Comparison of ENCODE assay signal across 9 mouse cellular contexts in the genomic region with DNA sequence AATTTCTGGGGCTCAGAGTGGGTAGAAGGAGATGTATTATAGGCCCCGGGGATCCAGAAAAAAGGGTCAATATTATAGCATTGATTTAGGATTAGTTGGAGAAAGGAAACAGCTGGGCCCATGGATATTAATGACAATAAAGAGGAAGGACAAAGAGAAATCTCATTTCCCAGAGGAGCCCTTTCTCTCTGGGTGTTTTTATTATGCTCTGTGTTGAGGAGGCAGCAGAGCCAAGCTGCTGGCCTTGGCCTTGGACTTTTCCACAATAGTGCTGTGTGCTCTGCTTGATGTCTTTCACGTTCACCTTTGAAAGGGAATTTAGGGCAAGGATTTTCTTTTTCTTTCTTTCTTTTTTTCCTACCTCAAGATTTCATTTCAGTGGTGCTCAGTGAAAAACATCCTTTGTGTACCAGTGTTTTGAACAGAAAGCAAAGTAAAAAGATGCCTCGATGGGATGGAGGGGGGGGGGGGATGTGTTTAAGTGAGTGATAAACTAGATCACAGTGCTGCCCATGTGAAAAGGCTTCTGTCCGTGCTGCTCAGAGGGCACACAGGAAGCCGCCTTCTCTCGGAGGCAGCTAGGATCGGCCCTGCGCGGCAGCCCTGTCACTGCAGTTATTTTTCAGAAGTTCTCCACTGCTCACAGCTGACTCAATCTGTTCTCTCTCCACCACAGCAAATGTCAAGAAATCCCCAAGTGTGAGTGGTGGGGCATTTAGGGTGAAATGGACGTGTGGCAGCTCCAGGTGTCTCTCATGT.
DNase-seq lines count a peak whose midpoint lies in the region; ATAC-seq and TF ChIP-seq lines count a peak whose summit lies in the region.
"Had no signal": no experiment of that assay in that cellular context is flagged by ENCODE, and none has a peak within 500 bp of the region (broad histone marks: within the 10 kb centered on the region; RNA-seq: fewer than 3 reads in every experiment).

No protein-coding gene starts in this region.

- H3K36me3 ChIP-seq in forebrain, embryonic 11.5 days (ENCODE audit: control insufficient read depth, insufficient read depth, low read length): no peaks in the 10 kb centered on the region
- peaks cover 3% of the 10 kb centered on the region; the same call in 1 of the 2 replicates for H3K36me3 ChIP-seq in limb, embryonic 14.5 days (ENCODE audit: control insufficient read depth, insufficient read depth, low read length)

- H3K9me3 ChIP-seq in forebrain, embryonic 11.5 days (ENCODE audit: control insufficient read depth, low read length): no peaks in the 10 kb centered on the region
- H3K9me3 ChIP-seq in limb, embryonic 14.5 days (ENCODE audit: control insufficient read depth, low read length): no peaks in the 10 kb centered on the region

- H3K4me3 ChIP-seq in forebrain, embryonic 11.5 days (ENCODE audit: low read depth, low read length): no peak overlapping the region
- no peak overlapping the region for H3K4me3 ChIP-seq in limb, embryonic 14.5 days (replicated peaks; ENCODE audit: low read length)

- H3K9ac ChIP-seq in forebrain, embryonic 11.5 days (ENCODE audit: low read length): no peak overlapping the region; the same call in 1 of the 2 replicates
- H3K9ac ChIP-seq in limb, embryonic 14.5 days (ENCODE audit: low read depth, low read length, severe bottlenecking): no peak overlapping the region

- intact Hi-C loops in gastrocnemius, postnatal 14 days (cut with DNase I; ENCODE audit: low total_unique reads): no loop called here

- WGBS in forebrain, embryonic 11.5 days: 25% methylated on average over 10 of the region's 10 CpGs
- WGBS in limb, embryonic 14.5 days: 50% methylated on average over 10 of the region's 10 CpGs

- peak; percentile 91 for ATAC-seq in forebrain, embryonic 11.5 days (replicated peaks; ENCODE audit: low FRiP score)
- ATAC-seq in limb, embryonic 14.5 days (ENCODE audit: low FRiP score, low read depth): no peak
- ATAC-seq in erythroid progenitor cell, adult 5-6 weeks (replicated peaks; ENCODE audit: low FRiP score, poor library complexity, severe bottlenecking): no peak
- ATAC-seq: lung, postnatal 0 days had no signal

- no peak overlapping the region for H3K4me2 ChIP-seq in forebrain, embryonic 11.5 days (ENCODE audit: low read depth, low read length, severe bottlenecking)
- no peak overlapping the region for H3K4me2 ChIP-seq in limb, embryonic 14.5 days (replicated peaks; ENCODE audit: low read depth, low read length, severe bottlenecking)

- H3K27me3 ChIP-seq in forebrain, embryonic 11.5 days (ENCODE audit: control insufficient read depth, insufficient read depth, low read length): no peaks in the 10 kb centered on the region
- no peaks in the 10 kb centered on the region for H3K27me3 ChIP-seq in limb, embryonic 14.5 days (ENCODE audit: control insufficient read depth, insufficient read depth, low read length)

- H3K4me1 ChIP-seq in forebrain, embryonic 11.5 days (replicated peaks; ENCODE audit: control insufficient read depth, insufficient read depth, low read length): no peaks in the 10 kb centered on the region
- peaks cover 8% of the 10 kb centered on the region for H3K4me1 ChIP-seq in limb, embryonic 14.5 days (ENCODE audit: control insufficient read depth, insufficient read depth, low read length)

- DNase-seq in ovary, adult 18-20 months (ENCODE audit: low spot score): peak; percentile 58
- DNase-seq in ovary, postnatal 14 days (ENCODE audit: low spot score): no peak
- peak; percentile 51 for DNase-seq in forebrain, embryonic 11.5 days (ENCODE audit: low spot score)
- DNase-seq in limb, embryonic 14.5 days (ENCODE audit: low spot score): peak; percentile 9
- DNase-seq in testis, postnatal 14 days (ENCODE audit: low spot score): peak; percentile 32
- DNase-seq in gastrocnemius, postnatal 14 days: no peak
- DNase-seq in kidney, adult 9 months: no peak

- TF ChIP-seq POLR2A in limb, embryonic 14.5 days (IDR thresholded peaks at IDR 0.05; ENCODE audit: borderline replicate concordance, extremely low read depth, insufficient read depth, insufficient read length): no peak

- peak overlapping the region; percentile 41; the same call in 1 of the 2 replicates for H3K27ac ChIP-seq in forebrain, embryonic 11.5 days (ENCODE audit: low read depth, low read length)
- H3K27ac ChIP-seq in limb, embryonic 14.5 days (replicated peaks; ENCODE audit: low read depth, low read length): no peak overlapping the region

Comparison
In these comparisons a context has a peak if more than half of its experiments do, and no peak if none do; other contexts are left out.
1. DNase-seq: peak in ovary, adult 18-20 months (single experiment), forebrain, embryonic 11.5 days (single experiment), limb, embryonic 14.5 days (single experiment) and testis, postnatal 14 days (single experiment); none in ovary, postnatal 14 days (single experiment), gastrocnemius, postnatal 14 days (single experiment) and kidney, adult 9 months (single experiment).